Mouse (Mus musculus): ENCODE measurements at regions not wholly inside any gene's neighbourhood (a gene's known extent, or its start where the extent isn't known, plus 50 kb on each side); places are given as distances from the start of the nearest gene placed in this dataset.

DNA sequence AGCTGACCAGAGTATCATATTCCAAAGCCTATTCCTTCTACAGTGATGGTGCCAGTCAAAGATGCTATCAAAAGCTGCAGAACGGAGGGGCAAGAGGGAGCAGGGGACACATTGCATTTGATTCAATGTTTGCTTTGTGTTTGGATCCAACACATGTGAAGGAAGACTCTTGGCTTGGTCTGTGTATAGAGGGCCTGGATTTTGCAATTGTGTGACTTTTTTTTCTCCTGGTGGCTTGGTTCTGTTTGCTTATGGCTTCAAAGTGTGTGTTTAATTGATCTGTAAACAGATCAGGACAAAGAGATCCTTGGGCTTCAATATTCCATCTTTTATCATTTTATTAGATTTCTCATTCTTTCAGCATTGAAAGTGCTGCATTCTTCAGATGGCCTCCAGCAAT, 504.2 kb downstream of the Slc4a3 start:
- H3K4me3 ChIP-seq (ENCODE audit: low read depth, low read length), result no peak overlapping the region
- no peak overlapping the region for H3K27ac ChIP-seq (replicated peaks; ENCODE audit: low read depth, low read length)
- DNase-seq (ENCODE audit: low spot score) (no peak), ATAC-seq (ENCODE audit: low read depth) (no peak)
- peaks cover 16% of the 10 kb centered on the region for H3K4me1 ChIP-seq (ENCODE audit: control insufficient read depth, insufficient read depth, low read length)
- peaks cover 3% of the 10 kb centered on the region; the same call in 1 of the 2 replicates for H3K9me3 ChIP-seq (ENCODE audit: control insufficient read depth, low read length)
- H3K9ac ChIP-seq (ENCODE audit: low read depth, low read length), result no peak overlapping the region
- H3K36me3 ChIP-seq (ENCODE audit: control insufficient read depth, insufficient read depth, low read length), result no peaks in the 10 kb centered on the region
- H3K4me2 ChIP-seq (ENCODE audit: low read depth, low read length), result no peak overlapping the region
- 75% methylated on average over 1 of the region's 1 CpGs for WGBS
- H3K27me3 ChIP-seq (replicated peaks; ENCODE audit: control insufficient read depth, insufficient read depth, low read length), result no peaks in the 10 kb centered on the region

DNA sequence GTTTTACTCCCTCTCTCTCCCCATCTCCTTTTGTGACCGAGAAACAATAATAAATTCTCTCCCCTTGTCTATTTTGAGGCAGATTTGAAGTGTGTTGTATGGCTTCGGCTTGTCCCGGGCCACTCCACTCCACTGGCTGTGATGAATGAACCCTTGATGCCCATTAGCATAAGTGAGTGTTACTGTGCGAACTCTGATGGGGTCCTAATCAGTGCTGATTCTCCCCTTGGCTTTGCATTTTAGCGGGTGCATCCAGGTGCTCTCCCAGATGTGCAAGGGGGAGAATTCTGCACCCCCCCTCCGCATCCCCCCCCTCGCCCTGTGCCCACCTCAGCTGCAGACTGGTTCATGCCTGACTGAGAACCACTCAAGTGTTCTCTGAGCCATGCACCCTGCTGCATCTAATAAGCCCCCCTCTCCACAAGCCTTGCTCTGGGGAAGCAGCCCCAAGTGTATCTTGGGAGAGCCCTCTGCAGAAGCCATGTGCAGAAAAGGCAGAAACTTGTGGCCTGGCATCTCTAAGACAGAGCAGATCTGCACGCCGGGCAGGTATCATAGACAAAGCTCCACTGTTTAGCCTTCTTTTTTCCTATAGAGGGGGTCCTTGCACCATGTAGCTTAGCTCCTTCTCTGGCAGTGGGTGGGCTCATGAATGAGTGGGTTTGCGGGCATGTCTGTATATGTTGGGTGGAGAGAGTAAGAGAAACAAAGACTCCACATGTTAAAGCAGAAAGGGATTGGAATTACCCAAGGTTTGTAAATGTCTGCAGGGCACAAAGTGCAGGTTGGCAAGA, 507.5 kb downstream of the Slc4a3 start:
- Histone ChIP-seq H3K27ac (replicated peaks; ENCODE audit: low read depth, low read length) (no peak overlapping the region), H3K27me3 (replicated peaks; ENCODE audit: control insufficient read depth, insufficient read depth, low read length) (no peaks in the 10 kb centered on the region), H3K9ac (ENCODE audit: low read depth, low read length) (no peak overlapping the region), H3K36me3 (ENCODE audit: control insufficient read depth, insufficient read depth, low read length) (no peaks in the 10 kb centered on the region), H3K9me3 (ENCODE audit: control insufficient read depth, low read length) (0 out of 2 replicates have a peak, but pooled peaks cover 3% of the 10 kb centered on the region), H3K4me3 (ENCODE audit: low read depth, low read length) (no peak overlapping the region), H3K4me1 (ENCODE audit: control insufficient read depth, insufficient read depth, low read length) (peaks cover 16% of the 10 kb centered on the region), H3K4me2 (ENCODE audit: low read depth, low read length) (no peak overlapping the region)
- WGBS, result 63% methylated on average over 10 of the region's 10 CpGs
- ATAC-seq (ENCODE audit: low read depth), result no peak
- peak; percentile 45 for DNase-seq (ENCODE audit: low spot score)

DNA sequence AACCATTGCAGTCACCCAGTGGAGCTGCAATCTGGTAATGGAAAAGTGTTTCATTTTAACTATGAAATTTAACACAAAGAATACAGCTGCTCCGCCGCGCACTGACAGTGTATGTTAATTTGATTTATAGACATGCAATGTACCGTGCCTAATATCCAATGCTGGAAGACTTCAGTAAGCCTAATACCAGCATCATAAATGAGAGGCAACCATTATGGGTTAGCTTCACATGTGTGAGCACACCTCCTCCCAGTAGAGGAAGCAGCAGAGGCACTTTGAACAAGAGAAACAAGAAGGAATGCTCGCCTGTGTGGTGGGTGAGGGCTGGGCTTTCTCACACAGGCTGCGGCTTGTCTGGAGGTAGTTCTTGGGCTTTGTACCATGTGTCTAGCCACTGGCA, 519.7 kb downstream of the Slc4a3 start:
- 58% methylated on average over 6 of the region's 6 CpGs for WGBS
- Histone ChIP-seq H3K4me1 (ENCODE audit: control insufficient read depth, insufficient read depth, low read length) (no peaks in the 10 kb centered on the region), H3K9me3 (ENCODE audit: control insufficient read depth, low read length) (no peaks in the 10 kb centered on the region), H3K9ac (ENCODE audit: low read depth, low read length) (no peak overlapping the region), H3K36me3 (ENCODE audit: control insufficient read depth, insufficient read depth, low read length) (no peaks in the 10 kb centered on the region), H3K4me2 (ENCODE audit: low read depth, low read length) (no peak overlapping the region), H3K27me3 (replicated peaks; ENCODE audit: control insufficient read depth, insufficient read depth, low read length) (no peaks in the 10 kb centered on the region), H3K27ac (replicated peaks; ENCODE audit: low read depth, low read length) (no peak overlapping the region), H3K4me3 (ENCODE audit: low read depth, low read length) (no peak overlapping the region)
- DNase-seq (ENCODE audit: low spot score) (no peak), ATAC-seq (ENCODE audit: low read depth) (peak; percentile 37; the same call in 1 of the 2 replicates)

DNA sequence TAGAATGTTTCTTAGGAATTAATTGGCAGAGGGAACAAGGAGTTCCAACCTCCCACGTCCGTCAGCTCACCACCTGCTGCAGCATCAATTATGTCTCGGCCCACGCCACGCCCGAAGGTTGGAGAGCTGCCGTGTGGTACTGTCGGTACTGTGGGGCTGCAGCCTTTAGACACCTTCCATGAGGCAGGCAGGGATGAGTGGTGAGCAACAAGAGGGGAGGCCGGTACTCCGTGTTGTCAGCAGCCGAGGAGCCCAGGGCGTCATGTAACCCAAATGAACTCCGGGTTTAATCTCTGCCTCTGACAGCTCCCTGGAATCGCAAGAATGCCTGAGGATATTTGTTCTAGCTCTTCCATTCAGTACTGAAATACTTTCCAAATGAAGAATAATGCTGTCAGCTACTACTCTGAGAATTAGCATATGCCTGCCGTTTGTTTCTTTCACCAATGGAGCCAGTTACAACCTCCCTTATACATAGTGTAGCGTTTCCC, 524.8 kb downstream of the Slc4a3 start:
- H3K27me3 ChIP-seq (replicated peaks; ENCODE audit: control insufficient read depth, insufficient read depth, low read length), result no peaks in the 10 kb centered on the region
- no peaks in the 10 kb centered on the region for H3K9me3 ChIP-seq (ENCODE audit: control insufficient read depth, low read length)
- ATAC-seq (ENCODE audit: low read depth) (no peak), DNase-seq (ENCODE audit: low spot score) (no peak)
- no peak overlapping the region for H3K27ac ChIP-seq (replicated peaks; ENCODE audit: low read depth, low read length)
- no peak overlapping the region for H3K4me3 ChIP-seq (ENCODE audit: low read depth, low read length)
- H3K4me1 ChIP-seq (ENCODE audit: control insufficient read depth, insufficient read depth, low read length), result peaks cover 5% of the 10 kb centered on the region
- no peak overlapping the region for H3K4me2 ChIP-seq (ENCODE audit: low read depth, low read length)
- no peak overlapping the region for H3K9ac ChIP-seq (ENCODE audit: low read depth, low read length)
- 48% methylated on average over 16 of the region's 16 CpGs for WGBS
- no peaks in the 10 kb centered on the region for H3K36me3 ChIP-seq (ENCODE audit: control insufficient read depth, insufficient read depth, low read length)

DNA sequence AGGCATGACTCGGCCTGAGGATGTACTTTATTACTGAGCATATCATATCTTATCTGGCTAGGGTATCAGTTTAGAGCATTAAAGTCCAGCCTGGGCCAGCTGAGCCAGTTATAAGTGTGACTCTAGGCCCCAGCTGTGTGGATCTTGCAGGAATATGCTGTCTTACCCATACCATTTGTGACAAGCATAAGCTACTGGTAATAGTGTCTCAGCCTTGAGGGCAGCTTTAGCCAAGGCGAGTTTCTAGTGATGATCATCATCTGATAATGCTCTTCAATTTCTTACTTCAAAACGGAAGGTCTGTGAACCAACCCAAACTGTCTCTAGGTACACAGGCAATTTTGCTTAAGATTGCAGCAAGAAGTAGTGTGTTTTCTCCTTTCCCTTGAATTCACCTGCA, 529.1 kb downstream of the Slc4a3 start:
- H3K9ac ChIP-seq (ENCODE audit: low read depth, low read length), result no peak overlapping the region
- no peak overlapping the region for H3K4me2 ChIP-seq (ENCODE audit: low read depth, low read length)
- ATAC-seq (ENCODE audit: low read depth) (no peak), DNase-seq (ENCODE audit: low spot score) (no peak)
- no peak overlapping the region for H3K4me3 ChIP-seq (ENCODE audit: low read depth, low read length)
- WGBS, result 47% methylated on average over 3 of the region's 3 CpGs
- no peaks in the 10 kb centered on the region for H3K27me3 ChIP-seq (replicated peaks; ENCODE audit: control insufficient read depth, insufficient read depth, low read length)
- H3K27ac ChIP-seq (replicated peaks; ENCODE audit: low read depth, low read length), result no peak overlapping the region
- no peaks in the 10 kb centered on the region for H3K36me3 ChIP-seq (ENCODE audit: control insufficient read depth, insufficient read depth, low read length)
- H3K9me3 ChIP-seq (ENCODE audit: control insufficient read depth, low read length), result no peaks in the 10 kb centered on the region
- H3K4me1 ChIP-seq (ENCODE audit: control insufficient read depth, insufficient read depth, low read length), result peaks cover 9% of the 10 kb centered on the region

DNA sequence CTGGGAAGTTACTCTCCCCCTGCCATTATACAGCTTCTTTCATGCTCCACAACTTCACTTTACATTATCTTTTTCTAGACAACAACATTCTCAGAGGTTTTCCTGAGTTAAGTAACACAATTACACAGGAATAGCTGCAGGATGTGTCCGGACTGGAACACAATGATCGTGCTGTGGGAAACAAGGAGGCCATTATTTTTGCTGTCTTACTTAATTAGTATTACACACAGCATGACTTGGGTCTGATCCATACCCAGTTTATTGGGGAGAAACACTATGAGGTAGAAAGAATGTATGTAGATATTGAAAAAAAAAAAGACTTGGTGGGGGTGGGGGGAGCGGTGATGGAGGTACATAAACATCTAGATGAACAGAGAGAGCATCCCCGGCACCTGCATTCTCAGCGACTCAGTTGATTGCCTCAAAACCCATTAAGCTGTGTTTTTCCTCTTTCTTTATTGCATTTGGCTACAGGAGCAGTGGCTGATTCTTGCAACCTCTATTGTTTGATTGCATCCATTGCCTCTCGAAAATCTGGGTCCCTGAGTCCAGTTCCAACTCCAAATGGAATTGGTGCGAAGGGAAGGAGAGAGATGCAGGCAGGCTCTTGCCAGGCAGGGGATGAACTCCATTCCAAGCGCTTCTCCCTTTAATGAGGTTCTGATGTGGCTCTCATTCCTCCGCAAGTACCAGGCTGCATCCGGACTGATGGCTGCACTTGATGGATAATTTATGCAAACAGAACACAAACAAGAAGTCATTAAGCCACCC, 529.8 kb downstream of the Slc4a3 start:
- Histone ChIP-seq H3K4me3 (ENCODE audit: low read depth, low read length) (no peak overlapping the region), H3K4me1 (ENCODE audit: control insufficient read depth, insufficient read depth, low read length) (peaks cover 9% of the 10 kb centered on the region), H3K4me2 (ENCODE audit: low read depth, low read length) (no peak overlapping the region), H3K27me3 (replicated peaks; ENCODE audit: control insufficient read depth, insufficient read depth, low read length) (no peaks in the 10 kb centered on the region), H3K27ac (replicated peaks; ENCODE audit: low read depth, low read length) (no peak overlapping the region), H3K36me3 (ENCODE audit: control insufficient read depth, insufficient read depth, low read length) (no peaks in the 10 kb centered on the region), H3K9me3 (ENCODE audit: control insufficient read depth, low read length) (no peaks in the 10 kb centered on the region), H3K9ac (ENCODE audit: low read depth, low read length) (no peak overlapping the region)
- ATAC-seq (ENCODE audit: low read depth) (no peak; the same call in 1 of the 2 replicates), DNase-seq (ENCODE audit: low spot score) (peak; percentile 48)
- WGBS, result 34% methylated on average over 10 of the region's 10 CpGs

DNA sequence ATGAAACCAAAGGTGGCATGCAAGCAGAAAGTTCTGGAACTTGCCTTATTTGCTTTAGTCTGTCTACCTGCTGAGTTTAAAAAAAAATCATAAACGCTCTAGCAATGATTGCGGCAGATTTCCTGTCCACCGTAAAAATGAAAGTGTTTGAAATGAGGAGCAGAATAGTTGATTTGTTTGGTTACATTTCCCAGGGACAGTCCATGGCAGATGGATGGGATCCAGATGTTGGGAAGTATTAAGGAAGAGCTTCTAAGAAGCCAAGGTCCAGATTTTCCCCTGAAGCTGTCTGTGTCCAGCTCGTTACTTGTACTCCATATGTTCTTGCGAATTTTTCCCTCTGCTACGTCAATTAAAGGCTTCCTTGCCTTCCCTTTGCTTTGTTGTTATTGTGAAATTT, 534.2 kb downstream of the Slc4a3 start:
- Histone ChIP-seq H3K27me3 (replicated peaks; ENCODE audit: control insufficient read depth, insufficient read depth, low read length) (no peaks in the 10 kb centered on the region), H3K9ac (ENCODE audit: low read depth, low read length) (no peak overlapping the region), H3K4me1 (ENCODE audit: control insufficient read depth, insufficient read depth, low read length) (peaks cover 9% of the 10 kb centered on the region), H3K4me3 (ENCODE audit: low read depth, low read length) (no peak overlapping the region), H3K36me3 (ENCODE audit: control insufficient read depth, insufficient read depth, low read length) (no peaks in the 10 kb centered on the region), H3K4me2 (ENCODE audit: low read depth, low read length) (no peak overlapping the region; the same call in 1 of the 2 replicates), H3K27ac (replicated peaks; ENCODE audit: low read depth, low read length) (no peak overlapping the region), H3K9me3 (ENCODE audit: control insufficient read depth, low read length) (no peaks in the 10 kb centered on the region)
- 46% methylated on average over 6 of the region's 6 CpGs for WGBS
- DNase-seq (ENCODE audit: low spot score) (peak; percentile 63), ATAC-seq (ENCODE audit: low read depth) (peak; percentile 22; the same call in 1 of the 2 replicates)

DNA sequence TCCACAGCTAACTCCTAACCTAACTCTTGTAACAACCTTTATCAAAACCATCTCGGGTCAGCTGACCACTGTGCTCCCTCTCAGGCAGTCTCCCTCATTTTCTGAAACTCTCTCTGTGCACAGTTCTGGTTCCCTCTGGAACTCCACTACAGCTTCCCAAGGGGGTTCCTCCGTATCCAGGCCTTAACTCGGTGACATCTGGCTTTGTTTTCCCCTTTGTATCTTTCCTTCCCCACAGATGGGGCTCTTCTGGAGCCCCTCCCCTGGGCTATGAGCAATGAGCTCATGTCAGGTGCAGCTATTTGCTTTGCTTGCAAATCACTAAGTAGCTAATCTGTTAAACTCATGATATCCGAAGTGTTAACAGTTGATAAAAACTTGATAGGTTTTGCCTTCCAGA, 535.6 kb downstream of the Slc4a3 start:
- H3K4me1 ChIP-seq (ENCODE audit: control insufficient read depth, insufficient read depth, low read length), result no peaks in the 10 kb centered on the region
- no peaks in the 10 kb centered on the region for H3K36me3 ChIP-seq (ENCODE audit: control insufficient read depth, insufficient read depth, low read length)
- H3K9me3 ChIP-seq (ENCODE audit: control insufficient read depth, low read length), result no peaks in the 10 kb centered on the region
- no peak overlapping the region for H3K9ac ChIP-seq (ENCODE audit: low read depth, low read length)
- ATAC-seq (ENCODE audit: low read depth), result peak; percentile 75; the same call in 1 of the 2 replicates
- WGBS, result 49% methylated on average over 4 of the region's 4 CpGs
- H3K27me3 ChIP-seq (replicated peaks; ENCODE audit: control insufficient read depth, insufficient read depth, low read length), result no peaks in the 10 kb centered on the region
- H3K4me3 ChIP-seq (ENCODE audit: low read depth, low read length), result no peak overlapping the region
- no peak overlapping the region for H3K27ac ChIP-seq (replicated peaks; ENCODE audit: low read depth, low read length)
- DNase-seq (ENCODE audit: low spot score), result peak; percentile 39
- no peak overlapping the region for H3K4me2 ChIP-seq (ENCODE audit: low read depth, low read length)
